Mouse (Mus musculus) erythroid progenitor cell, adult 5-6 weeks (primary cell): Measurements from ENCODE around the gene Themis2. TPM values are rescaled to one million over a fixed set of nuclear protein-coding genes. Genes with fewer than 3 reads are reported as not detected.
"Not testable (repeated sequence)": the region's sequence is repeated elsewhere in the genome, so short reads cannot be mapped to it uniquely, and the experiment has no call there.

Experiments used
- ATAC-seq: replicated peaks from 2 replicates; pipeline ENCODE4 v1.8.0; 2016; ENCODE audit warnings: moderate number of reproducible peaks, mild to moderate bottlenecking, moderate TSS enrichment, inconsistent platforms; ENCODE audit not compliant: poor library complexity, low FRiP score, severe bottlenecking
- total RNA-seq, 2 experiments: library from RNA; stranded (forward) in 1 of 2; stranded (reverse) in 1 of 2; fragments of 150-400 nt in 1 of 2; fragments of 186-747, 209-891 nt in 1 of 2; gene quantifications; 2 replicates each; pipeline versions ENCODE4 v1.2.3 to v1.2.4; 2015 to 2017; ENCODE audit warnings: low replicate concordance in 2 of 2

Gene Themis2
- total RNA-seq, 2 experiments from 2014 or later, result 7.5 to 12.6 TPM

DNA sequence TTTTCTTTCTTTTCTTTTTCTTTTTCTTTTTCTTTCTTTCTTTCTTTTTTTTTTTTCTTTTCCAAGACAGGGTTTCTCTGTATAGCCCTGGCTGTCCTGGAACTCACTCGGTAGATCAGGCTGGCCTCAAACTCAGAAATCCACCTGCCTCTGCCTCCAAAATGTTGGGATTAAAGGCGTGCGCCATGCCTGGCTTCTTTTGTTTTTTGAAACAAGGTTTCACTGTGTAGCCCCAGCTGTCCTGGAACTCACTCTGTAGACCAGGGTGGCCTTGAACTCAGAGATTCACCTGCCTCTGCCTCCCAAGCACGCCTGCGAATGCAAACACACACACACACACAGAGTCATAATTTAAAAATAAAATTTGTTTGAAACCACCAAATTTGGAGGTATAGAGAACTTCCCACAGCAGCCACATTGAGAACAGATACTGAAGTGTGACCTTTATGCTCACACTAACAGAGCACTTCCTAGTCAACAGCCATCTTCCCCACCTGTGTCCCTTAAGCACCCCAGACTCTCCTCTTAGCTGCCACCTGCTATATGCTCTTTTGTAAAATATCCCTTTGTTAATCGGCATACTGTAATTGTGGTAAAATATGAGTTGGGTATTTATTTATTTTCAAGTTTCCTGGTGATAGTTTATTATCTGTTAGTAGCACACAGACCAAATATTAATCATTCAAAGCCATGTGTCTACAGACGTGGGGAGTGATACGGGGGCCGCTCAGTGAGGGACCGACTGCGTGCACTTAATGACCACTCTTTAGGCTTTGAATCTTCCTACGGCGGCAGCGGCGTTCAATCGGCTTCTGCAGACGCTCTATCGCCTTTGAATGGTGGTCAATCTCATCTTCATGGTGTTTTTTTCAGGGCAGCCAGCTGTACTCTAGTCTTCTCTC, 5.2 kb upstream of the Themis2 start:
- peak; percentile 71 for ATAC-seq

DNA sequence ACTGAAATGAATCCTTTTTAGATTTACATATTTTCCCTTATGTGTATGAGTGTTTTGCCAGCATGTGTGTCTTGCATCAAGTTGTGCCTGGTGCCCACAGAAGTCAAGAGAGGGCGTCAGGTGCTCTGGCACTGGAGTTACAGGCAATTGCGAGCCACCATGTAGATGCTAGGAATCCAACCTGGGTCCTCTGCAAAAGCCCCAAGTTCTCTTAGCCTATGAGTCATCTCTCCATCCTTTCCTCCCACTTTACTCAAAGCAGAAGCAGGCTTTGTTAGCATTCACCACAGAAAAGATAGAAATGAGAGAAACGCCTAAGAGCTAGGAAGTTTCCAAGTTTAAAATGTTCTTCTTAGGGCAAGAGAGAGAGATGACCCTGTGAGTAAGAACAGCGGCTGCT, 3.7 kb upstream of the Themis2 start:
- no peak for ATAC-seq

DNA sequence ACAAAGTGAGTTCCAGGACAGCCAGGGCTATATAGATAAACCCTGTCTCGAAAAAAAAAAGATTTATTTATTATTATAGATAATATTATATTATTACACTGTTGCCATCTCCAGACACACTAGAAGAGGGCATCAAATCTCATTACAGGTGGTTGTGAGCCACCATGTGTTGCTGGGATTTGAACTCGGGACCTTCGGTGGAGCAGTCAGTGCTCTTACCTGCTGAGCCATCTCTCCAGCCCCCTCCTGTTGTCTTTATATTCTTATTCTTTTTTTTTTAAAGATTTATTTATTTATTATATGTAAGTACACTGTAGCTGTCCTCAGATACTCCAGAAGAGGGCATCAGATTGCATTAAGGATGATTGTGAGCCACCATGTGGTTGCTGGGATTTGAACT, 2.5 kb upstream of the Themis2 start:
- not testable (repeated sequence) for ATAC-seq

DNA sequence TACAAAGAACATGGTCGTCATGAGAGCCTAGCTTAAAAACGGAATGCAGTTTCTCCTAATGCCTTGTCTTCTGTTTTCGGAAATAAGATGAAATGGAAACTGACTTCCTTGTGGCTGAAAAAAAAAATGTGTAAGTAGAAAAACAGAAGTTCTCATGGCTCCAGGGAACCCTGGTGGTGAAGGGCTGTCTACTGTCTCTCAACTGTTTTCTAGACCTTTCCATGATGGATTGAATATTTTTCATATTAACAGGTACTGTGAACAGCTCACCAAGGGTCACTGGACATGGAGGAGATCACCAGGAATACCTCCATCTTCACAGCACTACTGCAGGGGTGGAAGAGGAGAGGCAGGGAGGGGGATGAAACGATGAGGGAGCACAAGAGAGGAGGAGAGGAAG, 1.8 kb upstream of the Themis2 start:
- ATAC-seq, result no peak

DNA sequence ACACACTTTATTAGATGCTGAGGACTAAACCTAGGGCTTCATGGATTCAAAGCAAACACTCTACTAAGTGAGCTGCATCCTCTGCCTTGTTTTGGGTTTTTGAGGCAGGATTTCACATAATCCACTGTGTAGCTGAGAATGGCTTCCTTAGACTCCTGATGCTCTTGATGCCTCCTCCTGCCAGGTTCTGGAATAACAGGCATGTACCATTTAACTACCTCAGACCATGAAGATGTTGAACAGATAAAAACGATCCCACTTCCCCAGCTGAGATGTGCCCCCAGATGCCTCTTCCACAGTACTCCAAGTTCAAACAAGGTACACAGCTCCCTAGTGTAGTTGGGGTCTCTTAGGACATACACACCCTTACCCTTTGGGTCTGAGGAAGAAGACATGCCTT, 1.3 kb upstream of the Themis2 start:
- ATAC-seq, result no peak

DNA sequence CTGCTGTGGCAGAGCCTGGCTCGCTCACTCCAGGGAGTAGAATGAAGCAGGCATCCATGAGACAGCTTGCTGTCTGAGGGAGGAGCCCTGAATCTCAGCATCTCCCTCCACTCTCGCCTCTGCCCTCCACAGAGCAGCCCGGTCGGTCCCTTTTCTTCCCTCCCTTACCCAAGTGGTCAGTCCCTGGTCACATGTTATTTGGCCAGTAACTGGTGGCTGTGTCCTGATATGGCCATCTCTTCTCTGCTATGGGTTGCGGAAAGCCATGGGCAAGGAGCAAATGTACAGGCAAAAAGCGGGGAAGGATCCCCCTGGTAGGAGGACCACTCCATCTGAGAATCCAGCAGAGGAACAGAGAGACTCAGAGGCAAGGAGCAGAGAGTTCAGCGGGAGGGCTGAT, 1.0 kb downstream of the Themis2 start:
- no peak for ATAC-seq

DNA sequence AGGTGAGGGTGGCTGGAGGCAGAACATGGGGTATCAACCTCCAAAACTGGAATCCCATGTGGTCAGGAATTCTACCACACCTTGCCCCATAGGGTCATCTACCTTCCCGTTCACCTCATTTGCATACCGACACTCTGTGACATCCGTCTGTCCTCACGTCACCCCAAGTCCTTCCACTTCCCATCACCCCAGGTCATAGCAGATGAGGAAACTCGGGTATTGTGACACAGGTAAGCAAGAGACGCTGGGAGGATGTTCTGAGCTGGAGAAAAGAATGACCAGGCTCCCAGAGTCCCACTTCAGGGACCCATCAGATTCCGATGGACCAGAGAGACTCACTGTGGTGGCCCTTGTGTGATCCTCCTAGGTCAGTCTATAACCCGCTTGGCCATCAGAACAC, 1.4 kb downstream of the Themis2 start:
- no peak for ATAC-seq

DNA sequence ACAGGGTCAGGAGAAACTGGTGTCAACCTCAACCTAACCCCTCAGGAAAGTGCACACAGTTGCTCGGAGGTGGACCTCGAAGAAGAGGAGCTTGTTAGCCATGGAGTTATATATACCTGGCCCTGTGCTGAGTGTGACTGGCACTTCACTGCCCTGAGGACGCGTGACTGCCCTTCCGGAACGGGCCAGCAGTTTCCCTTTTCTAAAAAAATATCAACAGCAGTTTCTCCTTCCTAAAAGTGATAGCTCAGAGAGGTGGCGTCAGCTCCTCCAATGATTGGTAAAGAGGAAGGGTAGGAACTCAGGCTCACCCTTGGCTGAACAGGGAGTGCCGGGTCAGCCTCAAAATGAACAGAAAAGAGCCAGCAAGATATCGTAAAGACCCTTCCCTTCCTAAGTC, 2.2 kb downstream of the Themis2 start:
- ATAC-seq, result no peak

DNA sequence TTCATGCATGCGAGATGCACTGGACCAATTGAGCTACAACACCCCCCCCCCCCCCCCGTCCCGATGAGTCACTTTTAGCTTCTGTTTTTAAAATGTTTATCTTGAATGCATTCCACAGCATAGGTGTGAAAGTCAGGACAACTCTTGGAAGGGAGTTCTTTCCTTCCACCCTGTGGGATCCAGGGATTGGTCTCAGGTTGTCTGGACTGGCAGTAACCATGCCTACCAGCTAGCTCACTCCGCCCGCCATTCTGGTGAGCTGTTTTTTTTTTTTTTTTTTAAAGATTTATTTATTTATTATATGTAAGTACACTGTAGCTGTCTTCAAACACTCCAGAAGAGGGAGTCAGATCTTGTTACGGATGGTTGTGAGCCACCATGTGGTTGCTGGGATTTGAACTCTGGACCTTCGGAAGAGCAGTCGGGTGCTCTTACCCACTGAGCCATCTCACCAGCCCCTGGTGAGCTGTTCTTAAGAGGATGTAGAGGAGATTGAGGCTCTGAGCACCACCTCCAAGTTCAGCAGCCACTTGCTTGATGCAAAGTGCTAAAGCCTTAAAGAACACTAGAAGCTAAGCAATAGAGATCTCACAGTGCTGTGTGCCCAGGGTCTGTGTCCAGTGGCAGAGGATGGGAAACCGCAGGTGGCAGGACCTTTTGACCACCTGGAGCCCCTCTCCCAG, 2.7 kb downstream of the Themis2 start:
- not testable (repeated sequence) for ATAC-seq

DNA sequence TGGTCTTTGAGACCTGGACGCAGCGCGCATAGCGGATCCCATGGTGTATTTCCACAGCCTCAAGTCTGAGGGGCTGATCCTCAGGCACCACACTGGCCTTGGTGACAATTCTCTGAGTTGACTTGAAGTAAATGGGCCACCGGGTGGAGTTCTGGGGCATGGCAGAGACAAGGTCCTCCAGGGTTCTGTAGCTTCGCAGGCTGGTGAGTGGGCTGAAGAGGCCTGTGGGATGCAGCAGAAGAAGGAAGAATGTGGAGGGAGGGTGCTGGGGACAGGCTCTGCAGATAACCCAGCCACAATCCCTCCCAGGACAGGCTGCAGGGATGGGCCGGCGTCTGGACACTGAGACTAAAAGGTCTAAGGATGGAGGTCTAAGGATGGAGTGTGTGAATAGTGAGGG, 6.5 kb downstream of the Themis2 start:
- no peak for ATAC-seq

DNA sequence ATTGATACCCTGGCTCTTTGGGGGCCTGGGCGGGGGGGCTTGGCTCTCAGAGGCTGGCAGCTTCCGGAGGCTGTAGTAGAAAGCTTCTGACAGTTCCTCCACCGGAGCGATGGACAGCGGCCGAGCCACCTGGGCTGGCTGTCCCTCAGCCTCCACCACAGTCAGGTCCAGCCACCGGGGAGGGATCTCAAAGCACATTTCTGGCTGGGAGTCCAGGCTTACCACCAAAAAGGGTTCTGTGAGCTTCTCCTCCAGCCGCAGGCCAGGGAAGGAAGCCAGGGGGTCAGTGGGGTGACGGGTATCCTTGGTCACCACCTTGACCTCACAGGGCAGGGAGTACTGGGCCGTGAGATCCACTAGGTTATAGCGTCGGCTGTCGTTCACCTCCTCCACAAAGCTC, 11.0 kb downstream of the Themis2 start:
- ATAC-seq, result no peak

DNA sequence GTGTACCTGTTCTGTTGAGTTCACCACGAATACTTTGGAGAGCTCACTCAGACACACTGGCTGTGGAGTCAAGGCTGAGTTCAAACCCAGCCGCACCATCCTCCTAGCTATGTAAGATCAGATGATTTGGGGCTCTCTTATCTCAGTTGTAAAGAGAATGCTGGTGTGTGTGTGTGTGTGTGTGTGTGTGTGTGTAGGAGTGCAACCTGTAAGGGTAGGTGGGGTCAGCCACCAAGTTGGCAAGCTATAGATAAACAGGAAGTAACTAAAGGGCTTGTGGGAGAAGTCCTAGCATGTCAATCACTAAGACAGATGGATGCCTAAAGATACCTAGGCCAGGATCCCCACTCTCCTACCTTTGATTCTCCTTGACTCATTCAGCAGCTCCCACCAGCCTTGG, 12.5 kb downstream of the Themis2 start:
- no peak for ATAC-seq

DNA sequence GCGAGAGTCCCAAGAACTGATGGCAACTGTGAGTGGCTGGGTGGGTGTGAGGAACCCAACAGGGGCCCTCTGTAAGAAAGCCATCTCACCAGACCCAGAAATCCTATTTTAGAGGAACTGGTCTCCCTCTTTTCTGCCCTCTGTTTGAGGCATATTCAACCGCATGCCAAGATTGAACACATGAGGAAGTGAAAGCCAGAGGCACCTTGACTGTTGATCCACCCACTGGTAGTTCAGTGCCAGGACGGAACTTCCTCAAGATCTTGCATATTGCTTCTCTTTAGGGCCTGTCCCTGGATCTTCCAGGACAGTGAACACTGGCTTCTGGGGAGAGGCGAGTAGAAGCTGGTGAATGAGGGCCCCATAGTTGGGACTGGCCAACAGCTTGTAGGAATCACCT, 15.9 kb downstream of the Themis2 start:
- ATAC-seq, result 0 out of 2 replicates have a peak, but pooled peaks have one; percentile 9

DNA sequence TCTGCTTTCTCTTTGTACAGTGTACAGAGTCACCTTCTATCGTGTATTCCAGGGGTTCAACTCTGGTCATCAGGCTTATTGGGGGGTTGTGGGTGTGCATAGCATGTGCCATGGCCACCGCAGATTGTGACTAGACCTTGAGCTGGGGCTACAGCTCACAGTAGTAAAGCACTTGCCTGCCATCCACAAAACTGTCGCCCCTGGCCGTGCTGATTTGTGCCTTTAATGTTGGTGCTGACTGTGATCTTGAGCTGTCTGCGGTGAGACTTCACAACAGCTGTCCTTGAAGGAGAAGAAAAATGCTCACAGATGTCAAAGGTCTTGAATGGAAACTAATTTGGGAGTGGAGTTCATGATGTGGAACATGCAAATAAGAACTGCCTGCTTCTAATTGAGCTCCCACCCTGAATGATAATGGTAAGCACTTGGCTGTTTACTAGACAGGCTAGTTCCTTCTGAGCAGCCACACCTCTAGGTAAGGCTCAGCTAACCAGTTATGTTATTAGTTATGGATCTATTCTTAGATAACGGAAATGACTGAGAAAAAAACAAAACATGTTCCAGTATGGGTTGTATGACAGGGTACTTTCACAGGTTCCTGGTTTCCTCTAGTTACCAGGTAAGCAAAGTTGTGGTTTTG, 17.5 kb downstream of the Themis2 start:
- no peak for ATAC-seq

DNA sequence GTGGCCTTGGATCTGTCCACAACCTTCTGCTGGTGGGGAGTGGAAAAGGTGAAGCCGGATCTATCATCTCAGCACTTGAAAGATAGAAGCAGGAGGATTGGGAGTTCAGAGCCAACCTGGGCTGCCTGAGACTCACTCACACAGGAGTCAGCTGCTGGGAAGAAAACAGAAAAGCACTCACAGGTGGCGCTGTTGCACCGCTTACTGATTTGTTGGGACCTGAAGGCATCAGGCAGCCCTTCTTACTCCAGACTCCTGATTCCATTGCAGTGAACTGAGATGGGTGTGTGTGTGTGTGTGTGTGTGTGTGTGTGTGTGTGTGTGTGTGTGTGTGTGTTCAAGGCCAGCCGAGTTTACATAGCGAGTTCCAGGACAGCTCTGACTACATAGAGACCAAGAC, 19.4 kb downstream of the Themis2 start:
- ATAC-seq, result peak; percentile 52; the same call in 1 of the 2 replicates

DNA sequence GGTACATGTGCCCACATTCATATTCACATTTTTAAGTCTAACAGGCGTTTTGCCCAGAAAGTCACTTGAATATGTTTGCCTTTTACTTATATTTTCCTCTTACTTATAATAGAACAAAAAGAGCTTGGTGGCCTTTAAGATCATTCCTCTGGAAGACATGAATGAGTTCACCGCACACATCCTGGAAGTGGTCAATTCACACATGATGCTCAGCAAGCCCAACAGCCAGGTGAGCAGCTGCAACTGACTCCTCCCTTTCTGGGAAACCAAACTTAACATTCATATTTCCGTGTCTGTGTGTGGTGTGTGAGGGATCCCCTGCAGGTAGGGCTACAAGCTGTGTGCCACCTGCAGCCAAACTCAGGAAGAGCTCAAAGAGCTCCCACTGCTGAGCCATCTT, 21.3 kb downstream of the Themis2 start:
- ATAC-seq, result no peak

DNA sequence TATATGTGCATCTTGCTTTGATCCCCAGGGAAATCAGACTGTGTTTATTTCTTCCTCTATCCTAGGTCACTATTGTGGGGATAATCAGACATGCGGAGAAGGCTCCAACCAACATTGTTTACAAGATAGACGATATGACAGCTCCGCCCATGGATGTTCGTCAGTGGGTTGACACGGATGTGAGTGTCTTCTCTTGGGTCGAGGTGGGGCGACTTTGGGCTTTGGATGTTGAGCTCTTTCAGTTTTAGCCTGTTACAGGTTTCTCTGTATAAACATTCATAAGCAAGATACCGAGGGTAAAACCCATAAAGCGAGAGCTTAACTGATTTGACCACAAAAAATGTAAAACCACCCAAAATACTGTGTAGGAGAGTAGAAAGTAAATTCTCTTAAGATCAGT, 24.4 kb downstream of the Themis2 start:
- ATAC-seq, result no peak

DNA sequence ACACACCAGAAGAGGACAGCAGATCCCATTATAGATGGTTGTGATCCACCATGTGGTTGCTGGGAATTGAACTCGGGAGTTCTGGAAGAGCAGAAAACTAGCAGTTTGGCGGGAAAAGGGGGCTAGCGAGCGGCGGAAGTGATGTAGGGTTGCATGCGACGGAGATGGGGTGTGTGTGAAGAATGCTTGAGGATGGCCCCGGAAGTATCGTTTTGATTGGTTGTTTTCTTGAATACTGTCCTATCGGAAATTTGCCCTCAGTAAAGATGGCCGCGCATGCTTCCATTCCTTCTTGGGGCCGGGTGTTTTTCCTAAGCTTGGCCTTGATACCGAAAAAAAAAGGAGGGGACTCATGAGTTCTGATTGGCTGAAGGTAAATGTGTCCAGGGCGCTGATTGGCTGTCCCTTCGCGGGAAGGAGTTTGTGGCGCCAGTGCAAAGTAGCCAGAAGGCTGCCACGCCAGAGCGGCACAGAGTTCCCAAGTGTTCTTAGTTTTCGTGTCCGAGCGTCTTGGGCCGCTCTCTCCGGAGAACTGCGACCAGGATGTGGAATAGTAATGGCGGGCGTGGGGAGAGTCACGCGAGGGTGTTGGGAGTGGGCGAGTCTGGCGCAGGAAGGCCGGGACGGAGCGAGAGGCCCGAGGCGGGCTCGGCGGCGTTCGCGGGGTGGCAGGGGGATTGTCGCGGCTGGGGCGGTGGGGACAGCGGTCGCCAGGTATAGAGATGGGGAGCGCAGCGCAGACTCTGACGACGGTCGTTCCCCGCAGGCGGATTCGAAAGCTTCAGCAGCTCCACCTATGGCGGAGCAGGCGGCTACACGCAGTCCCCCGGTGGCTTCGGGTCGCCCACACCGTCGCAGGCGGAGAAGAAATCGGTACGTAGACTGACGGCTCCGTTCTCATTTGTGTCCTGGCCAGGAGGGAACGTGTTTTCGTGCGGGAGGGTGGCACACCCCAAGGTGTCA, 28.0 kb downstream of the Themis2 start, which contains the start of gene Rpa2:
Rpa2 (plus strand) TSS at position 419 of the 963 bp plus-strand sequence.
- peak; percentile 97 for ATAC-seq

DNA sequence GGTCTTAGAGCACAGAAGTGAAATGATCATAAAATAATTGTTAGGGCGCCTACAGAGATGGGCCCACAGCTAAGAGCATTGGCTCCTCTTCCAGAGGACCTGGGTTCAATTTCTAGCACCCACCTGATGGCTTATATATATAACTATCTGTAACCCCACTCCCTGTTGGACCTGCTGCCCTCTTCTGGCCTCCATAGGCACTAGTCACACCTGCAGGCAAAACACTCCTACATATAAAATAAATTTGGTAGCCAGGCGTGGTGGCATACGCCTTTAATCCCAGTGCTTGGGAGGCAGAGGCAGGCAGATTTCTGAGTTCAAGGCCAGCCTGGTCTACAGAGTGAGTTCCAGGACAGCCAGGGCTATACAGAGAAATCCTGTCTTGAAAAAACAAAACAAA, 33.1 kb downstream of the Themis2 start:
- ATAC-seq, result not testable (repeated sequence)

DNA sequence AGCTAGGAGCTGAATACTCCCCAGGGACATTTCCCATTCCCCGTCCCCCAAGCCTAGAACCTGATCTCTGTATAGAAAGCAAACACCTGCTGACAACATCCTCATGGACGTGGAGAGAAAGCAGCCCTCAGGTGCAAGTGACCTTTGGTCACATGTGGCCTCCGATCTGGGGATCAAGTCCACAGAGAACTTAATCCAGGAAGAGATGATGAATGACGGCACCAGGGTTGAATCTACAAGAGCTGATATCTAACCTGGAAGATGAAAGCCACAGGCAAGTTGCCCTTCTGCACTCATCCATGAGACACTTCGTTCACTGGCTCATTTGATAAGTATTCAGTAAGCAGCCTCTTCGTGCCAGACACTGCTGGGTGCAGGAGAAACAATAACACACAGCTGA, 33.6 kb downstream of the Themis2 start:
- no peak for ATAC-seq
